Mouse (Mus musculus): Measurements from ENCODE around the gene Acss1.

Acss1 gene

DNA sequence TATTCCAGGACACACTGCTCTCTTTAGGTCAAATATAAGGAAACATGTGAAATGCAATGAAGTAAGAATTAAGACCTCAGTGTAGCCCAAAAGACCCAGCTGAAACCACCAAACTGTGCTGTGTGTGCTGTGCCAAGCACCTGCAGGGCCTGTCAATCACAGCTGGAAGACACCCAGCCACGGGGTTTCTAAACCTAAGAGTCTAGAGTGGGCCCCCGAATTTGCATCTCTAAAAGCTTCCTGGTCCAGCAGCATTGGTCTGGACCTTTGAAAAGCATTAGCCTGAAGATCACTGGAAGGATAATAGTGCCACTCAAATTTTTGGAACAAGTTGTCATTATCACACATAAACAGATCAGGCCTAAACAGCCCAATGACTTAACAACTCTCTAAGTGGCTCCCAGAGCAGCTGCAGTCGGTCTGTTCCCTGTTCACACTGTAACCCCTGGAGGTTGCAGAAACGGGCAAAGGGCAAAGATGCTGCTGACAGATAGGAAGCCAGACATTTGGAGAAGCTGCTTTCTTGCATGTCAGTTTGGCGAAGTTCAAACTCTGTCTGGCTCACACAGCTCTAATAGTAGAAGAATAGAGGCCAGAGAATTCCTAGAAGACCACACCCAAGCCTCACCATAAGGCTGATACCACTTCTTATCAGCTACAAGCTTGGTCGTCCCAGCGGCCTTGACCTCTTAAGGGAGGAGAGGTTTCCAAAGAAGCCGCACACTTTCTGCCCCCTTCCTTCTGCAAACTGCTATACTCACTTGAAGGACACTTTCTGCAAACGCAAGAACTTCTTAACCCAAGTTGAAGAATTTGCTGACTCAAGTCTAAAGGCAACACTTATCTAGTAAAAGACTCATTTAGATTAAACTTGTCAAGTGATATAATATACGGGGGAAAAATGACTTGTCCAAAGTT is 2.5 kb downstream of the Acss1 start:
- no peak for DNase-seq (ENCODE audit: low read depth)

DNA sequence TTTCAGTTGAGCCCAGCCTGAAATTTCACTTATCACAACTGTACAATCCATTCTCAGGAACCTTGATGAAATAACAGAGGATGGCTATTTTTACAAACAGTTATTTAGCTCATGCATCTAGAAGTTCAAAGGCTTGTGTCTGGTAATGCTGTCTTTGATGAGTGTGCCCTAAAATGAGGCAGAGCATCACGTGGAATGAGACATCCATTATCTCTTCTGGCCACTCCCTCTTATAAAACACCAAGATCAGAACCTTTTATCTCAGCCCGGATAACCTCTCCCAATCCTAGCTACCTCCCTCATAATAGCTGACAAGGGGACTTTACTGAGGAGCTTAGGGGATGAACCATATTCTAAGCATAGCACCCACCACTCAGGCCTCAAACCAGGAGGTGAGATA is 3.3 kb downstream of the Acss1 start:
- DNase-seq (ENCODE audit: low read depth), result no peak

DNA sequence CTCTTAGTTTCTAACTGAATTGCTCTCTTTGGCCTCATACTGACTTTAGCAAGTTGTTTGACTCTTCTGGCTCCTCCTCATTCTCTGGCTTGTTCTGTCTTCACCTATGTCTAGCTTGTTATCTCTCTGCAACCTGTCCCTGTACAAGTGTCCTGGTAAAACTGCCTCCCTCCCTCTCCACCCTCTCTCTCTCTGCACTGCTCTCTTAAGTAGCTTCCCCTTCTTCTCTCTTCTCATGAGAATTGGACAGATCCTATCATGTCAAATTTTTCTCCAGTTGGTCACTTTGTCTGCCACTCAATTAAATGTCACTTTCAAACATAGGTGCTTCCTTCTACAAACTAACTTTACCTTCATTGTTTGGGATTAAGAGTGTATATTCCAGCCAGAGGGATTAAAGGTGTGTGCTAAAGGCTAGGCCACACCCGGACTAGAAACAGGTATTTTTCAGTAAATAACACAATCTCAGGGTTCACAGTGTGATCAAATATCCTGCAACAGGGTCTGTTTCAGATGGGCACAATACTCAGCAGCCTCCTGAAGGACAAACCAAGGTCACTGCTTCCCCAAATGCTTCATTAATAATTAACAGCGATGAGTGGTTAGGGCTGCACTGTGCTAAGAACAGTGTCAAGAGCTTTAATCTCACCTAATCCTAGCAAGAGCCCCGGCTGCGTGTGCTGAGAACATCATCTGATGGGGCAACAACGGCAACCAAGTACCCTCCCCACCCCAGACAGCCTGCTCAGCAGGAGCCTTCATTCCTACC is 4.0 kb downstream of the Acss1 start:
- no peak for DNase-seq (ENCODE audit: low read depth)

DNA sequence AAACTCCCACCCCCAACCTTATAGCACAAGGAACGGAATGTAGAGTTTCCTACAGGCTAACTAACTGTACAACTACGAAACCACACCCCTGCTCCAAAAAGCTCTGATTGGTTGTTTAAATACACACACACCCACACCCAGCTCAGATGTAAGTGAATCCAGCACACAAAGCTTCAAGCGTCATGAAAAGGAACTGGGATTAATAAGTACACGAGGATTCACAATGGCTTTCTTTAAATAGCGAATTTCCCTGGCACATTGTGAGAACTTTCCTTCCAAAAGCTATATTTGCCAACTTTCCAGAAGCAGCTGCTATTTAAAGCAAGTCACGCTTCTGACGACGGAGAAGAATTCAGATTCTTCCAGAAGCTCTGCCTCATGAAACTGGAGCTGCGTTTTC is 5.0 kb downstream of the Acss1 start:
- DNase-seq (ENCODE audit: low read depth), result peak; percentile 10

DNA sequence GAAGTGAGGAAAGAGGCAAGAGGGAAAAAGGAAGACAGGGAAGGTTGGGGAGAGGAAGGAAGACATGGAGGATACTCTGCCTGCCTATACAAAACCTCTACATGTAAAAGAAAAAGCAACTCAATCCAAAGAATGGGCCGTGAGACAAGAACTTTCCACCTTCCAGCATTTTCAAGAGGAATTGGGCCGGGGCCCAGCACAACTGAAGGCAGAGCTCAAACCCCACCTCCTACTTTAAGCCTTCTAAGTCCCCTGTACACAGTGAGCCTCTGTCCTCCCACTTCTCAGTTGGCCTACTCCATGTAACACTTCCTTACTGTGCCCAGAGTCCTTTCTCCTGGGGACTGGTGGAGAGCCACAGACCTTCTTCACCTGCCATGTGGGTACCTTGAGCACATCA is 6.3 kb downstream of the Acss1 start:
- DNase-seq (ENCODE audit: low read depth), result no peak

- no peak for DNase-seq (ENCODE audit: low read depth)
Observed at GRCm38 (mm10) chr2:150660668-150661451, 7.4 kb downstream of the Acss1 start.

GRCm38 (mm10) chr2:150660049-150660448 is 8.3 kb downstream of the Acss1 start:
- DNase-seq (ENCODE audit: low read depth), result no peak

DNA sequence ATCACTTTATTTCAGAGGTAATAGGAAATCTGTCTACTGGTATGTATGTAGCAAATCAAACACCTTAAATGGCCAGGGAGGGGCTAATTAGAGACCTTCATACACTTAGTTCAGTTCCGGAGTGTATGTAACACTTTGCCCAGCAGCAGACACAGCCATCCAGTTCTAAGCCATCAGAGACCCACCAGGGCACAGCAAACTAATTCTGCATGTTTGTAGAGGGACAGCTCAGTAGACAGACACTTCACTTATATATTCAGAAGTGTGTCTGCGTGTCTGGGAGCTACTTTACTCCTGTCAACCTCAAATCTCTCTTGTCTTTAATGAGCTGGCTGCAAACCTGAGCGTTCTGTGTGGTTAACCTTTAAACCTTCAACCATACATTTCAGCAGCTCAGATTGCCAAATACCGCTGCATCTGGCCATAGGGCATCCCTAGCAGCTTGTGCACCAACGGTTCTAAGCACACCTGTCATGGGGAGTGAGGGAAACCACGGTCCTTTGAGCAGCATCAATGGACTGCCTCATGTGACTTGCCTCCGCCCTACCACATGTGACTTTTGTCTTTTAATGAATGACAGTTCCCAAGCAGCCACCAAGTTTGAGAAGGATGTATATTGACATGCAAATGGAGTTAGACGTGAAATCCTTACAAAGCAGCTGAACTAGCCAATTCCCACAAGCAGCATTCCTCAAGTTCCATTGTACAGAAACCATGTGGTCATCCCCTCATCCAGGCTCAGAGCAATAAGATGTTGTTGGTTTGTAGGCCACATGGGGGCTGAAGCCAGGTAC is 11.1 kb downstream of the Acss1 start:
- DNase-seq (ENCODE audit: low read depth), result no peak

DNA sequence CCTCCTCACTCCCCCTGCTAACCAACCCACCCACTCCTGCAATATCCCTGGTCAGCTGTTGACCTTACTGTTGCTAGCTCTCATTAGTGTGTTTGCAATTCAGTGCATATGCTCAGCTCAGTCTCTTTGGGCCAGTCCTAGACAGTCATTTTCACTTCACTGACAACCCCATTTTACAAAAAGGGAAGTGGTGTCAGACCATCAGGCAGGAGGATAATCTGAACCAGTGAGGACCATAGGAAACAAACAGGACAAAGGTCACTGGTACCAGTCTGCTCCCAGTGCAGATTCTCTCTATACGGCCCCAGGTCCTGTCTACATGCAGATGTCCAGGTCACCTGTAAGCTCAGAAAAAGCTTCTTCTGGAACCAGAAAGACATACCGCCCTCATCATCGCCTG is 12.2 kb downstream of the Acss1 start:
- no peak for DNase-seq (ENCODE audit: low read depth)

GRCm38 (mm10) chr2:150655290-150655689 is 13.0 kb downstream of the Acss1 start:
- DNase-seq (ENCODE audit: low read depth), result no peak

- DNase-seq (ENCODE audit: low read depth), result no peak
Observed at GRCm38 (mm10) chr2:150654814-150655213, 13.5 kb downstream of the Acss1 start.

DNA sequence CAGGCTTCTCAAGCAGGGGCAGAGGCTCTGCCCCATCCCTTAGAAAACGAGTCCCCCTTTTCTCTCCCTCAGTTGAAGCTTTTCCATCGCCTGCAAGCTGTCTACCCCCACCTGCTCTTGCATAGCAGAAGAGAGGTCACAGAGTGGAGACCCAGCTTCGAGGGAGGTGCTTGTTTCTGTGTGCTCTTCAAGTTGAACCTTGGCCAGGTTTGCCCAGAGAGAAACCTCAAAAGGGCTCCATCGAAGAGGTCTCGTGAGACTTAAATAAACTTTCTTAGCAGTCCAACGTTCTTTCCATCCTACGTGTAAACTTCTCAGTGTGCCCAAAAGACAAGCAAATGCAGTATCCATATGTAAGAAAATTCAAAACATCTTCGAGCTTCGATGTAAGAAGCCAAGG is 16.9 kb downstream of the Acss1 start:
- DNase-seq (ENCODE audit: low read depth), result no peak

DNA sequence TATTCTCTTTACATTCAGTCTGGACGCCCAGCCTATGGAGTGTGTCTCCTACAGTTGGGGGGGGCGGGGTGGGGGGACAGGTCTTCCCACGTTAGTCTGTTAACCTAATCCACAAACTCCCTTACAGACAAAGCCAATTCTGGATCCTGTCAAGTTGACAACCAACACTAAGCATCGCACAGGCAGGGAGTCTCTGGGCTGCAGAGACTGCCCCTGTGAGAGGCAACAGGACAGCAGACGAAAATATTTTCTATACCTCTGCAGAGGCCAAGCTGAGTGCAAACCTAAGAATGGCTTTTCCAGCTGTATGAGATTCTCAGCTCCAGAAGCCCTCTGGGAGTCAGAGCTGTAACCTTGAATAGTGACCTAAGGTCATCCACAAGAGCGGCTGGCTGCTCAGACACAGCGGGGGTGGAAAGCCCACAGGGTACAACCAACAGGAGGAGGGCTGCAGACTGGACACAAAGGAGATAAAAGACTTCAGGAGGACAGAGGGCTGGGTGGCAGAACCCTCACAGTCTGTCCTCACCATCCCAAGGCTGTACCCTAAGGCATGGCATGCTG is 17.7 kb downstream of the Acss1 start:
- DNase-seq (ENCODE audit: low read depth), result no peak

DNA sequence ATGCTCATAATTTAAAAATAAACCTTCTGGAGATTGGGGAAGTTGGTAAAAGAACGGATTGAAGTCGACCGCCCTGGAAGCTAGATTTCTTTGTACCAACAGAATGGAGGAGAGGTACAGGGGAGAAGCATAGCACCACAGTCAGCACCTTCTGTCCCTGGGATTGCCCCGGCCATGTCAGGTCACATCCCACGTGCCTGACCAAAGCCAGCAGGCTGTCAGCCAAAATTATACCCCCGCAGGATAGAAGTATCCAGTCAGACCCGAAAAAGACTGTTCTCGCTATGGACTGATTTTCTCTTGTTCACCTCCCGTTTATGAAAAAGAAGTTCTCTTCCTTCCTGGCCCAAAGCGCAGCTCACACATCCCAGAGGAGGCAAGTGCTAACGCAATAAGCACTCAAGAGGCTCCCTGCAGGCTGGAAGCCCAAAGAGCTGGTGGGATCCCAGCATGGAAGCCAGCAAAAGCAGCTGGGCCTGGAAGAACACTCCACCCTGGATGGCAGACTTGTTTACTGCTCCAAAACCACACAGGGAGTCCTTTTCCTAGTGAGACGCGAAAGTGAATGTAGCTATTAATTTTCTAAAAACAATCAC is 19.9 kb downstream of the Acss1 start:
- no peak for DNase-seq (ENCODE audit: low read depth)

DNA sequence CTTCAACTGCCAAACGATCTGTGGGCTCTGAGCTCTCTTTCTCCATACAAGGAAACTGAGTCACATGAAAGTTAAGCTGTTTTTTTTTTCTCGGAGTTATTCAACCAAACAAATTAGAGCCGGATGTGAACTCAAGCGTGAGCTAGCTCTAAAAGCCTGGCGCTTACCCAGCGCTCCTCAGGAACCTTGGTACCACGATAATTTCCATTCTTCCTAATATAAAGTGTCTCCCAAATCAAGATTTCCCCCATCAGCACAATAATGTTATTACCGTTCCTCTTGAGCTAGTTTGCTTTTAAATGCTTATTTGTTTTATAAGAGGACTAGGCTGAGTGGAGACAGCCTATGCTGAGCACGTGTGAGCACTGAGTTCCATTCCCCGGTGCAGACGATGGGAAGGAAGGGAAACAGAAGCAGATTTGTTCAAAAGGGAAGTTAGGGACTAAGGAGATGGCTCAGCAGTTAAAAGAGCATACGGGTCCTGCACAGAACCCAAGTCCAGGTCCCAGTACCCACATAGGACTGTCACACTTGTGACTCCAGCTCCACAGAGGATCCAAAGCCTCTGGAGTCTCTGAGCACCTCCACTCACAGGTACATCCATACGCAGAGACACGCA is 20.5 kb downstream of the Acss1 start:
- DNase-seq (ENCODE audit: low read depth), result no peak

GRCm38 (mm10) chr2:150646411-150647121 is 21.7 kb downstream of the Acss1 start:
- no peak for DNase-seq (ENCODE audit: low read depth)

- DNase-seq (ENCODE audit: low read depth), result no peak
Observed at GRCm38 (mm10) chr2:150645225-150645624, 23.1 kb downstream of the Acss1 start.

DNA sequence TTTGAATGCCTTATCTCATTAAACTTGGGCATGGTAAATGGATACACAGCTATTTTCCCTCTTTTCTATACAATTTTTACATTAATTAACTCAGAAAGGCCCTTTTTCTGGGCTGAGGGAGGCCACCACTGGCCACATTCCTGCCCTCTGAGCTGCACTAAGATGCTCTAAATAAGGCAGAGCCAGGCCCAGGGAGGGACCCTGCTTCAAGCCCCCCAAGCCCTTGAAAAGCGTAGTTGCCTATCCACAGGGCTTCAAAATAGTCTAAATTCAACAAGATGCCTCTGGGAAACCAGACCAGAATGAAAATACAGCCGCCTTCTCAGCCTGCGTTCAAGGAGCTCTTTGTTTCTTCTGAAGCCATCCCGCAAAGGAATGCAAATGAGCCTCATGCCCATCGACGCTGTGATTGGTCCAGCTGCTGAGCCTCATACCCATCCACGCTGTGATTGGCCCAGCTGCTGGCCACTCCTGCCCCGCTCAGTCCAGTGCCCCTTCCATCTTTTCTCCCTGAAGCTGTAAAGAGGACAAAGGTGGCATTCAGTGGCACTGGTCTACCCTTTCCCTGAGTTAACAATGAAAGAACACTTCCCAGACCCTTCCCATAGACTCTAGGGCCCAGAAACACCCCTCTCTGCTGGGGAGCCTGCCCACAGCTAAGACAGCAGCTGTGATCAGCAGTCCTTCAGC is 24.4 kb downstream of the Acss1 start:
- DNase-seq (ENCODE audit: low read depth), result no peak

GRCm38 (mm10) chr2:150643166-150643565 is 25.1 kb downstream of the Acss1 start:
- no peak for DNase-seq (ENCODE audit: low read depth)
